Mouse (Mus musculus) adrenal gland, postnatal 25 days (tissue): Measurements from ENCODE around the gene Gde1. TPM values are rescaled to one million over a fixed set of nuclear protein-coding genes. Genes with fewer than 3 reads are reported as not detected.

Experiments used
- DNase-seq: peaks from one replicate; pipeline ENCODE4 v3.0.0; 2021; ENCODE audit warnings: mixed read lengths
- long read RNA-seq: library from polyadenylated mRNA; stranded (forward); transcript quantifications from one replicate; pipeline ENCODE4 v2.0.0, GENCODE M21; 2021
- total RNA-seq: library from RNA; stranded (reverse); gene quantifications from 2 replicates; pipeline ENCODE4 v1.2.3, GENCODE M21; 2021

Gde1 gene
- total RNA-seq = 99.1 and 107 TPM in 2 replicates
- long read RNA-seq, transcript Gde1-201 (6 exons, 1,582 nt) = major isoform, 184 of 225 reads
- long read RNA-seq, partial matches to known transcripts = 4 of 225 reads
- long read RNA-seq, other reads (novel, unspliced or antisense) = 37 of 225 reads

DNA sequence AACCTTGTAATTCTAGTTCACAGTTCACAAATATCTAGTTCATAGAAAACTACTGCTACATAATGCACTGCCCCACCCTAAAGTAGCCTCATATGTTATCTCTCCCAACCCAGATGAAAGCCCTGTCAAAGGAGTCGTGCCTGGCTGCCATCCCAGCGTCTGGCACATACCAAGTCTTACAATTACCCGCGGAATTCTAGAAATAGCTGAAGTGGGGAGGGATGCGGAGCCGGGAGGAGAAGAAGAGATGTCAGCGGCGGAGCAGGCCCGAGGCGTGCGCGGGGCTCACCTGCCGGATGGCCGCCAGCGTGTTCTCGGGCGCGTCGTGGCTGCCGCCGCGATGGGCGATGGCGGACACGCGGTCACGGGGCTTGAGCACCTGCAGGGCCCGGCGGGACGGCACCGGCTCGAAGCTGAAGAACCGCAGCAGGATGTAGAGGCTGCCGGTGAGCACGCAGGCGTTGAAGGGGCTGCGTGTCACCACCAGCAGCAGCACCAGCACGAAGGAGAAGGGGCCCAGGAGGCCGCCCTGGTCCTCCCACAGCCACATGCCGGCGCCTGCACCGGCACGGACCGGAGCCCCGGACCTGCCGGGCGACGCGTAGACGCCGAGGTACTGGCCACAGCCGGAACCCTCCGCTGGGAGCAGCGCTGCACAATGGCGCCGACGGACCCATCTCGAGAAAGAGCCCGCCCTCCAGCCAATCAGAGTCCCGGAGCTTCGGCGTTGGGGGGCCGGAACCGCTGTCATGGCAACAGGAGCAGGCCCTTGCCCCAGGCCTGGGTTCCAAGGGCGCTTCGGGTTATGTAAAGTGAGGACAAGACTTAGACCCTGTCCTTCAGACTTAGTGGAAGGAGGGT lies at the start of gene Gde1:
Gde1 (minus strand) TSS at position 678 of the 861 bp plus-strand sequence.
- DNase-seq = peak; percentile 92

DNA sequence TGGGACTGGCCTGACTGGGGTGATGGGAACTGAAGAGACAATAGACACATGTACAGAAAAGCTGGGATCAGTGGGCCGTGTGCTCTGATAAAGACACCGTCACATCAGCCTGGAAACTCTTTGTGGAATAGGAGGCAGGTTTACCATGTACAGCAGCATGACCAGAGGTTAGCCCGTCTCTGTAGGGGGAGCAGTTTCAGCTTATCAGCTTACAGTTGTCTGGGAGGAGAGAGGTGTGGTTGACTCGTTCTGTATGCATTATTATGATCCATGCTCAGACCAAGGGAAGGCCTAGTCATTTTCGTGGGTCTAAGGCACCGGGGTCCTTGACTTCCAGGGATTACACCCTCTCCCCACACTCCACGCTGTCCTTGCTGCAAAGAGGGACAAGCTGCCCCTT lies 46.0 kb upstream of the Gde1 start:
- no peak for DNase-seq

DNA sequence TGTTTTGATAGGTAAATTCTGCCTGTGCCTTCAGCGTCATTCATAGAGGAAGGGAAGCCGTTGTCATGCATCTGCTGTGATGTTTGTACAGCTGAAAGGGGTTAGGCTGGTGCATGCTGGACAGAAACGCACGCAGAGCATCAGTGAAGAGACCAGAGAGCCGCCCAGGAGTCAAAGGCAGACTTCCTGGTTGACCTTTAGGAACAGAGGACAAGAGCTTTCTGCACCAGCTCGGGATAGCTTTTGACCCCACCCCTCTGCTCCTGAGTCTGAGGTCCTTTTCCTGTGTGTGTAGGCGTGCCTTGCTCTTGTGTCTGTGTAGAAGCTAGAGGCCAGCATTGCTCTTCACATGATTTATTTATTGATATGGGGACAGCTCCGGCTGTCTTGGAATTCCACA lies 44.1 kb upstream of the Gde1 start:
- DNase-seq = no peak

DNA sequence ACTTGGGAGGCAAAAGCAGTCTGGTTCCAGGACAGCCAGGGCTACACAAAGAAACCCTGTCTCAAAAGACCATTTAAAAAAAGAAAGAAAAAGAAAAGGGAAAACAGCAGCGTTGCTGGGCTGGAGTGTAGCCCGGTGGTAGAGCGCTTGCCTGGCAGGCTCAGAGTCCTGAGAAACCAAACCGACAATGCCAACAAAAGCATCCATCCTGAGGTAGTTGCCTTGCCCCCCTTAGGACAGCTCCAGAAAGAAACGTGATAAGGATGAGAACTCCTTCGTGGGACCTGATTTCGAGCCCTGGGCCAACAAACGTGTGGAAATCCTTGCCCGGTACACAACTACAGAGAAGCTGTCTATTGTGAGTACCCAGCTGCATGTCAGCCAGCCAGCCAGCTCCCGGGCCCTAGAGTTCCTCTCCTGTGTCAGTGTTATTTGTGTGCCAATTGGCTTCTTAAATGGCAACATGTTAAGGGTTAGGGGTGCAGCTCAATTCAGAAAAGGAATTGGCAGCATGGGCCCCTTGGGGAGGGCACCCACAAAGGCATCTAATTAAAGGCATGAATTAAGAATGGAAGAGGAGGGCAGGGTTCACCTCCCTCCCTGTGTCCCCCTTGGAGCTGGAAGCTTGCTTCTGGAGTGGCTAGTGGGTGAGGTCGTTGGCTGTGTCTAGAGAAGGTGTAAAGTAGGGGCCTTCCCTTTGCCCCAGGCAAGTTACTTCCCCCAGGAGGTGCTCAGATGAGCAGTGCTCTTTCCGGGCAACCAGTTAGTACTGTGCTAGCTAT lies 42.5 kb upstream of the Gde1 start:
- no peak for DNase-seq

DNA sequence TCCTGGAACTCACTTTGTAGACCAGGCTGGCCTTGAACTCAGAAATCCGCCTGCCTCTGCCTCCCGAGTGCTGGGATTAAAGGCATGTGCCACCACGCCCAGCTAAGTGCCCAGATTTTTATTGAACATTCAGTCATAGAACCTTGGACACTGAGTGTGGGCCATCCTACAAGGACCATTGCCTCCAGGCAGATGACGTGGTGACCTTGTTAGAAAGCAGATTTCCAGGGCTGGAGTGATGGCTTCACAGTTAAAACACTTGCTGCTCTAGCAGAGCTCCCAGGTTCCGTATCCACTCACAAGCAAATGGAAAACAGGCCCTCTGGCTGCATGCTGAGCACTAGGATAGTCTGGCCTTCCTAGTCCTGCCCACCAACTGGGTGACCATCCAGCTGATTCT lies 39.2 kb upstream of the Gde1 start:
- DNase-seq = no peak

DNA sequence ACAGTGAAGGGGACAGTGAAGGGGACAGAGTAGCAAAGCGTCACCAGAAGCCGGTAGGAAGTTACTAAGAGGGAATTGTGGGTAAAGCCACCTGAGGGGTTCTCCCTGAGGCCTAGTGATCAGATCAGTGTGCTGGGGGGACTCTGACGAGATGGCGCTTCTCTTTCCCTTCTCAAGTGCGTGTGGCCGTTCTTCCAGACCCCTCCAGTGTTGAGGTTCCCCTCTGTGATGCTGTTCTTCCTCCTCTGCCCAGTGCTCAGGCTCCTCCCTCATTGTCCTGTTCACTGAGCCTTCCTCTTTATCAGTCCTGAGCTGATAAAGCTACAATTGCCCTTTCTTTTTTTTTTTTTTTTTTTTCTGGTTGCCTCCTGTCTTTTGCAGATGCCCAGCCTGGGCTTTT lies 36.7 kb upstream of the Gde1 start:
- no peak for DNase-seq

DNA sequence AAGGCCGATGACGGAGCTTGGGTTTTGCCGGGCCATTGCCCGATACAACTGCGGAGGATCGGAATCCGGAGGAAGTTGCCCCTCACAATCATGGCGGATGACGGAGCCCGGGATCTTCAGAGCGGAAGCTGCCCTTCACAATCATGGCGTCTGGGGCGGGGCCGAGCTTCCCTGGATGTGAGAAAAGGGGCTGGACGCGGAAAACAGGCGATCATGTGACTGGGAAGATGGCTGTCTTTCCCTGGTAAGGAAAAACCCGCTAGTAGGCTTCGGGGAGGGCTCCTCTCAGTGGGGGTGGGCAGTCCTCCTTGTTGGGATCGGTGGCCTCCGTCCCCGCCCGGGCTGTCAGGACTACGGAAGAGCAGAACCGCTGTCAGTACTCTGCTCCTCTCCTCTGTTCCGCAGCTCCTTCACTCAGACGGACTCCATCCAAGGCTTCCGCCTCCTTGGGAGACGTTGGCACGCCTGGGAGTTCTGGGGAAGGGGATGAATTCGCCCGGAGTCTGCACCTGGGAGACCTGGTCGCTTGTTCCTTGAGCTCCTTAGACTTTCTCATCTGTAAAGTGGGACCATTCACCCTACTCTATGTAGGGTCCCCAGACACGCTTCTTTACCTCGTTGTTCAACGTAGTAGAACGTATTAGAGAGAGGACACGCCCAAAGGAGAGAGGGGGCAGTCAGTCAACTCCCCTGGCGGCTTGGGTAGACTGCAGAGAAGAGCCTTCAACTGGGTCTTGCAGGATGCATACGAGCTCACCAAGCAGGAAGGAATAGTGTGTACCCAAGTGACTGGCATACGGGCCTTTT lies 35.2 kb upstream of the Gde1 start:
- peak; percentile 97 for DNase-seq

DNA sequence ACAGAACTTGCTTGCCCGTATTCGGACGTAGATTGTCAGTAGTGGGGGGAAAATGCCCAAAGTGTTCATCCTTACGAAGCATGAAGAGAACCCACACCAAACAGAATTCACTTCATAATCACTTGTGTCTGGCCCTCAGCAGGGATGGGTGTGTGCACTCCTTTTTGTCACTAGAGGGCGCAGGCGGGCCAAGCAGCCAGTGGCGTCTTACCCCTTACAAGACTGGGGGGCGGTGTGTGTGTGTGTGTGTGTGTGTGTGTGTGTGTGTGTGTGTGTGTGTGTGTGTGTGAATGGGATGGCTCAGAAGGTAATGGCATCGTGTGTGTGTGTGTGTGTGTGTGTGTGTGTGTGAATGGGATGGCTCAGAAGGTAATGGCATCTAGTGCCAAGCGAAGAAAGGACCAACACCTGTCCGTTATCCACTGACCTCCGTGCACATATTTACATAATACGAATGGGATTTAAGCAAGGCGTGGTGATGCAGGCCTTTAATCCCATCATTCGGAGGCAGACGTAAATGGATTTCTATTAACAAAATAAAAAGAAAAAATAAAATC lies 34.5 kb upstream of the Gde1 start, which contains the start of gene Vps35l:
Vps35l (plus strand) TSS at position 252 of the 557 bp plus-strand sequence.
- DNase-seq = peak; percentile 77

DNA sequence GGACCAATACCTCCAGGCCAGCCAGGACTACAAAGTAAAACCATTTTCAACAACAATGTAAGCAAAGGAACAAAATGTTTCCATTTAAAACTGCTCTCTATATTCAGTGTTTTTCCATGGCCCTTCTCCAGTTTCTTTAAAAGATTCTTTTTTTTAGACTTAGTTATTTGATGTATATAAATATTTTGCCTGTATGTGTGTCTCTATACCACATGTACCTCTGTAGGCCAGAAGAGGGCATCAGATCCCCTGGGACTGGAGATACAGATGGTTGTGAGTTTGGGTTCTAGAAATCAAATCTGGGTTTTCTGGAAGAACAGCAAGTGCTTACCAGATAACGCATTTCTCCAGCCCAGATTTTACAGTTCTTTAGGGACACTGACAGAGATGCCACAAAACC lies 33.2 kb upstream of the Gde1 start:
- DNase-seq = no peak

DNA sequence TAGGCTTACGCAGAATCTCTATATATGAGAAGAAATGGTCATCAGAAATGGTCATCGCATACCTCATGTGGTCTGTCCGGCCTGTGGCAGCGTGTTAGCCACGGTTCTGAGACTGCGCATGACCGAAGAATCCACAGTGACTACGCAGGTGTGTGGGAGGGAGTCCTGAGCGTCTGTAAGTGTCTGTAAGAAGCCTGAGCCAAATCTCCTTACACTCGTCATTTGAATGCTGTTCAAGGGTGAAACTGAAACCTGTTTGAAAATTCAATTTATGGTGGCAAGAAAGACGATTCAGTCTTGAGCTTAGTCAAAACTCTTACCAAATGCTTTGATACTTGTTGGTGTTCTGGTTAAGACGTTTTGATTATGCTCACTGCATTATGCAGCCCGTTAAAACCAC lies 27.6 kb upstream of the Gde1 start:
- no peak for DNase-seq

DNA sequence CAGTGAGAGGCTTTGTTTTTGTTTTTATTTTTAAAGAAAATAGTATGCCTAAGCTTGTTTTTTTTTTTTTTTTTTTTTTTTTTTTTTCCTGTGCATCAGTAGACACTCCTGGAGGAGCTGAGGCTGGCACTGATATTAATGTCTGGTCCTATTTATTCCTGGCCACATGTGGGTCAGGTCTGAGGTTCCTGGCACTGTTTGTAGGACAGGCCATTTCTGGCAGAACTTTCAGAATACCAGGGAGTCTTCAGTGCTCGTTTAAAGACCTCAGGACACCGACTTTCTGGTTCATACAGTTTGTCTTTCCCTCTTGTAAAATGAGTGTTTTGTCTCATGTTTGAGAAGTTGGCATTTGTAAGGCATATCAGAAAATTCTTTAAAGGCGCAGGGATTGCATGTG lies 26.2 kb upstream of the Gde1 start:
- DNase-seq = no peak

DNA sequence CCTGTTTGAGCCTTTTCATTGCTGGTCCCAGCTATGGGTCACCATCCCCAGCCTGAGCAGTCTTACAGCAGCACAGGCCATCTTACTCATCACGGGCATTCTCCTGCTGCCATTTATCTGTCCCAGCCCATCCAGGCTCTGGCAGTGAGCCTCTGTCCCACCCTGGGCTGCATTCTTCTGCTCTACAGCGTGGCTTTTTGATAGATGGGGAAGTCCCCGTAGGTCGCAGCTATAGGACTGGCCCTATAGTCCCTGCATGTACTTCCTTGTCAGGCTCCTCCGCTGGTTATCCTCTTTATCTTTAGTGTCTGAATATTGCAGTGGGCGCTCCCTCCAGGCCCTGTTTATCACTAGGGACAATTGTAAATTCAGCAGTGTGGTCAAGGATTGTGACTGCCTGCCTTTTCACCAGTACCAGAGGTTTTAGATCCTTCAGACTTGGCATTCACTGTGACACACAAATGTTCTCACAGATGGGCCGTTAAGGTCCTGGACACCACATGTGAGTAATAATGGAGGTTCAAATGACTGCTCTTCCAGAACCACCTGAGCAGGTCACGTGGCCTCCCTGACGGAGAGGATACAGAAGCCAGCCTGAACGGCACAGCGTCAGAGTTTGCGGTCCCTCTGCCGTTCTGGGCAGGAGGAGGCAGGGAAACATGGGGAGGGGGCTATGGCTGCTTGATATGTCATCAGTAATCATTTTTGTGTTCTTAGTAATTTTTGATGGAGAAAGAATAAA lies 23.4 kb upstream of the Gde1 start:
- DNase-seq = no peak

DNA sequence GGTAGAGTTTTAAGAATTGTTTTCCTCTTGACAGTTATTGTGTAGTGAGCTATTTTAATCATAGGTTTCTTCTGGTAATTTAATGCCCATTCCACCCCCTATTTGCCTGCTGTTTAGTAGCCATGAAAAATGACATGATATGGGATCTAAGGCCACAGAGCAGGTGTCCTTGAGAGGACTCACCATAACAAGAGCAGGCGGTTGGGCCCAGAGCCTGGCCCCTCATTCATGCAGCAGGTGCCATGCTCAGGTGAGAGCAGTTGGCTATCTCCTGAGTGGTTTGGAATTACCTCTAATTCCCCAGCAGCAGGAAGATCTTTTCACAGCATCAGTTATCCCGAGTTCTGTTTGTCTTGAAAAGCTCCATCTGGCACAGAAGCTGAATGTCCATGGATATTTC lies 19.9 kb upstream of the Gde1 start:
- no peak for DNase-seq

DNA sequence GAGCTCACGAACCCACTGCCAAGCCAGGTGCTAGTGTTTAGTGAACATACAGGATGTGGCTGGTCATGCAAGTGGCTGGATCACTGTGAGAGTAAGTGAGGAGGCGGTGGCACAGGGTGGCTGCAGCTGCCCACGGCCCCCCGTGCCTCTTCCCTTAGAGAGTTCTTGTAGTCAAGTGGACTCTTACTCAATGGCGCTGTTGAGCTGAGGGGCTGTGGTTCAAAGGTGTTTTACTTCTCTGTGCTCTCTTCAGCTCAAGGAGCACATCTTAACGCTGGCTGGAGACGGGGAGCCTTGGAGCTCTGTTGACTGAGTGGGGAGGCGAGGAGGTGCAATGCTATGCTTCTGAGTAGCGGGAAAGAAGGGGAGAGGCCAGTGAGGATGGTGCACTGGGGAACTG lies 18.3 kb upstream of the Gde1 start:
- no peak for DNase-seq

DNA sequence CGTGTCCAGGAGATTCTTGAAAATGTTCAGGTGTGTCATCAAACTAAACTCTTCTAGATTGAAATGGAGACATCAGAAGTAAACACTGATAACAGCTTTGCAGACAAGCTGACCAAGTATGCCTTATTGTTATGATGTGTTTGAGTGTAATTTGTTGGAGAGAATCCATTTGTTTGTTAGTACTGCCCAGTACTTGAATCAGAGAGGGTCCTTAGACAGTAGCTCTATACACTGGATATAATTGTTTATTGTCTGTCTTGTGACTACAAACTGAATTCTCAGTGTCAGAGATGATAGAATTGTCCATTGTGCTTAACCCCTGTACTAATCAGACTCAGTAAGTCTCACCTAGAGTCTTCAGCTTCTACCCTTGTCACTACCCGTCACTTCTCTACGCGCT lies 12.5 kb upstream of the Gde1 start:
- no peak for DNase-seq

DNA sequence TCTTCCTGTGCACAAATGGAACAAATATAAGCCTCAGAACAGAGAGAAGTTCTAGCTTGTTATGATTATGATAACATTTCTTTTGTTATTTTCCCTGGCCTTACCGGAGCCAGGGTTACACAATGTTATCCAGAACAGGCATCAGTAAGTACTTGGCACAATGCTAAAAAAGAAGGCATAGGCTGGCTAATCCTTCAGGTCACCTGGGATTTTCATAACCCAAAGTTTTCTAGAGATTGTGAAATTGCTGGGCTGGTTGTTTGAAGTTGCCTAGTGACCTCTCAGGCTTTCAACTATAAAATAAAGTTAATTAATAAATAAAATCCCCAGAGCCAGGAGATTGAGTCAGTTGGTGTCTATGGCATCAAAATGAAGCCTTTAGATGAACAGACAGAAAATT lies 9.3 kb upstream of the Gde1 start:
- DNase-seq = no peak

DNA sequence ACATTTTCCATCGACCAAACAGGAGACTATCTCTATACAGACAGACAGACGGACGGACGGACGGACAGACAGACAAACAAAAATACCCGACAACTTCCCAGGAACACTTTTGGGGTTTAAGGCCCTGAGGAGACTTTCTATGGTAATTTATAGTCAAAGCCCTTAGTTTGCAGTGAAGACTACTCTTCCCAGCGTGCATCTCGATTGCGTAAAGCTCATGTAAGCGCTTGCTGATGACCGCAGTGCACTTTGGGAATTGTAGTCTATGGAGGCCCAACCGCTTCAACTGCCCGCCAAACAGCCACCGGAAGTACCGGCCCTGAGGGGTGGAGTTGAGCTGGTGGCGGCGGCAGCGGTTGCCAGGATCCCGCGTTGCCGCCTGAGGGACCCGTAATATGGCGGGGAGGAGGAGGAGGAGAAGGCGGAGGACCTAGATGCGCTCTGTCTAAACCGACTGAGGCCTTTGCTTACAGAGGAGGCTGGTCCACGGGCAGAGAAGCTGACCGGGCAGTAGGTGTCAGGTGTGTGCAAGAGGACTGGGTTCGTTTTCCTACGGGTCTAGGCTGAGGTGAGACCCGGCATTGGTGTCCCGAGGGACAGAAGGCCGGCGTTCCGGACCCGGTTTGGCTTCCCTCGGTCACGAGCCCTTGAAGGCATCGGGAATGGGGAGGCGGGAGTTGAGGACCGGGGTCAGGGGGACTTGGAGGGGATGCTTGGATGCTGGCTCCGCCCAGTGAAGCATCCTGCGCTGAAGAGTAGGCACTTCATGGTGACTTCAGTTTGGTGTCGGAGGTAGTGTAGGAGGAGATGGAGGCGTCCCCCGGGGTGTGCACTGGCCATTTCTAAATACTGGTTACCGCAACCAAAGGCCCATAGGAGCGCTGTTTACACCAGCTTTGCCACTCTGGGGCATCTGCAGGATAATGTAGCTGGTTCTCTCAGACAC lies 6.9 kb upstream of the Gde1 start, which contains the start of gene Ccp110:
Ccp110 (plus strand) TSS at position 325 of the 946 bp plus-strand sequence.
- DNase-seq = peak; percentile 88

DNA sequence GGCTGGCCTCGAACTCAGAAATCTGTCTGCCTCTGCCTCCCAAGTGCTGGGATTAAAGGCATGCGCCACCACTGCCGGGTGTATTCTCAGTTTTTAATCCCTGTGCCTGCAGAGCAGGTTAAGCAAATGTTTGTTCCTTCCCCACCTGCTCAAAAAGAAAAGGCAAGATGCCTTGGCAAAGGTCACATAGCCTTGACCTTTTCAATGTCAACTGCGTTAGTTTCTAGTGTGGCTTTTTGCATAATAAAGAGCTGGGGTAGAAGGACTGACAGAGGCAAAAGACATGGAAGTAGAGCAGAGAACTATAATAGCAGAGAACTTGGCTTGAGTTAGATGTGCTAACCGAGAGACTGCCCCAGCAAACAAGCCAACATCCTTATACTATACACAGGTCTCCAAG lies 5.2 kb upstream of the Gde1 start:
- no peak for DNase-seq

DNA sequence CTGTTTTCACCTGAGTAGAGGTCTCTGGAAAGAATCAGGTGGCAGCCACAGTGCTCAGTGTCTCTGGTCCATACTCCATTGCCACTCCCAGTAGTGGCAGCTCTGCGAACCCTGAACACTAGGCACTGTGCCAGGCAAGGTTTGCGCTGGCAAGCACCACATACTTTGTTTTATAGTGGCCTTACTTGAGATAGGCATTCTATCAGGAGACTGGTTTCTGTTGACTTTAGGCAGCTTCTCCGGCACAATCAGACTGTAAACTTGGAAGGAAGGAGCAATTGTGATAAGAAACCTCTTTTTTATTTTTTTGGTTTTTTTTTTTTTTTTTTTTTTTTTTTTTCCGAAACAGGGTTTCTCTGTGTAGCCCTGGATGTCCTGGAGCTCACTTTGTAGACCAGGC lies 2.4 kb upstream of the Gde1 start:
- no peak for DNase-seq

DNA sequence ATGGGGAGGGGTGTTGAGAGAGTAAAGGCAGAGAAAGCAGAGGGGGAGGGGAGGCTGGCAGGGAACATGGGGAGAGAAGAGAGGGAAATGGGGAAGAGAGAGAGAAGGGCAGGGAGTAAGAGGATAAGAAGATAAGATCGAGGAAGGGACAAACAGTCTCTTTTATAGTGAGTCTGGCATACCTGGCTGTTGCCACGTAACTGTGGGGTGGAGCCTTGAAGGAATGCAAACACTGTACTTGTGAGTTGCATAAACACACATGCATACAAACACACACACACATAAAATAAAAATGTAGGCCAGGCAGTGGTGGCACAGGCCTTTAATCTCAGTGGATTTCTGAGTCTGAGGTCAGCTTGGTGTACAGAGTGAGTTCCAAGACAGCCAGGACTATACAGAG lies 1.6 kb upstream of the Gde1 start:
- no peak for DNase-seq
